Mouse (Mus musculus) lung, postnatal 0 days (tissue): Measurements from ENCODE around the gene Usp30. TPM values are rescaled to one million over a fixed set of nuclear protein-coding genes. Genes with fewer than 3 reads are reported as not detected.
A peak's percentile ranks its signal among the peaks of the same experiment; 100 is the strongest.

ENCODE experiments used
- ATAC-seq: fragments of 200-750 bp; cut with Nextera tagmentation; 2 replicates; pipeline ENCODE4 v1.8.0; 2017; ENCODE audit warnings: moderate library complexity
- DNase-seq: peaks from one replicate; pipeline ENCODE4 v3.0.0-alpha.2; 2016; ENCODE audit warnings: low spot score
- H3K27ac ChIP-seq: fragments of 300-500 bp; sonication (generic); 2 replicates; pipeline ENCODE4 v1.5.1; 2014; ENCODE audit warnings: antibody characterized with exemption, mild to moderate bottlenecking, low read length, mixed read lengths
- H3K27me3 ChIP-seq: fragments of 300-500 bp; sonication (generic); replicated peaks from 2 replicates; pipeline ENCODE4 v1.6.1; 2014; ENCODE audit warnings: low read length, mixed read lengths; ENCODE audit not compliant: insufficient read depth
- H3K36me3 ChIP-seq: fragments of 300-500 bp; sonication (generic); 2 replicates; pipeline ENCODE4 v1.6.1; 2014; ENCODE audit warnings: low read length, mixed read lengths; ENCODE audit not compliant: insufficient read depth
- H3K4me1 ChIP-seq: fragments of 300-500 bp; sonication (generic); 2 replicates; pipeline ENCODE4 v1.6.1; 2014; ENCODE audit warnings: antibody characterized with exemption, low read depth, low read length, mixed read lengths; ENCODE audit not compliant: insufficient read depth
- H3K4me2 ChIP-seq: fragments of 300-500 bp; sonication (generic); replicated peaks from 2 replicates; pipeline ENCODE4 v1.6.1; 2014; ENCODE audit warnings: low read depth, mild to moderate bottlenecking, low read length, moderate library complexity, mixed read lengths
- H3K4me3 ChIP-seq: fragments of 300-500 bp; sonication (generic); 2 replicates; pipeline ENCODE4 v1.5.1; 2014; ENCODE audit warnings: low read depth, low read length
- H3K9ac ChIP-seq: fragments of 300-500 bp; sonication (generic); replicated peaks from 2 replicates; pipeline ENCODE4 v1.6.1; 2014; ENCODE audit warnings: low read depth, mild to moderate bottlenecking
- H3K9me3 ChIP-seq: fragments of 300-500 bp; sonication (generic); 2 replicates; pipeline ENCODE4 v1.6.1; 2016; ENCODE audit warnings: low read length, mixed read lengths
- CTCF ChIP-seq: IDR thresholded peaks from 2 replicates; pipeline ENCODE4 v1.5.1; 2016; ENCODE audit warnings: antibody characterized with exemption, mild to moderate bottlenecking
- EP300 ChIP-seq: IDR thresholded peaks from 2 replicates; pipeline ENCODE4 v1.6.1; 2016; ENCODE audit warnings: antibody characterized with exemption, mild to moderate bottlenecking, control low read depth
- WGBS: fragments of 180-500 bp; shearing (Covaris S2); extraction: QIAGEN DNeasy Blood & Tissue Kit; methylation state at CpG from one replicate; pipeline ENCODE4 v1.1.7; 2014; 5-methylcytosine and 5-hydroxymethylcytosine counted together
- polyA plus RNA-seq: library from polyadenylated mRNA; unstranded; fragments of >200 nt; fragmentation: Nextera tagmentation; extraction: Ambion mirVana; gene quantifications from 2 replicates; pipeline ENCODE4 v1.2.1, GENCODE M21; 2015

Usp30 gene
- polyA plus RNA-seq, 1 experiment from 2014 or later, result 8.7 TPM

DNA sequence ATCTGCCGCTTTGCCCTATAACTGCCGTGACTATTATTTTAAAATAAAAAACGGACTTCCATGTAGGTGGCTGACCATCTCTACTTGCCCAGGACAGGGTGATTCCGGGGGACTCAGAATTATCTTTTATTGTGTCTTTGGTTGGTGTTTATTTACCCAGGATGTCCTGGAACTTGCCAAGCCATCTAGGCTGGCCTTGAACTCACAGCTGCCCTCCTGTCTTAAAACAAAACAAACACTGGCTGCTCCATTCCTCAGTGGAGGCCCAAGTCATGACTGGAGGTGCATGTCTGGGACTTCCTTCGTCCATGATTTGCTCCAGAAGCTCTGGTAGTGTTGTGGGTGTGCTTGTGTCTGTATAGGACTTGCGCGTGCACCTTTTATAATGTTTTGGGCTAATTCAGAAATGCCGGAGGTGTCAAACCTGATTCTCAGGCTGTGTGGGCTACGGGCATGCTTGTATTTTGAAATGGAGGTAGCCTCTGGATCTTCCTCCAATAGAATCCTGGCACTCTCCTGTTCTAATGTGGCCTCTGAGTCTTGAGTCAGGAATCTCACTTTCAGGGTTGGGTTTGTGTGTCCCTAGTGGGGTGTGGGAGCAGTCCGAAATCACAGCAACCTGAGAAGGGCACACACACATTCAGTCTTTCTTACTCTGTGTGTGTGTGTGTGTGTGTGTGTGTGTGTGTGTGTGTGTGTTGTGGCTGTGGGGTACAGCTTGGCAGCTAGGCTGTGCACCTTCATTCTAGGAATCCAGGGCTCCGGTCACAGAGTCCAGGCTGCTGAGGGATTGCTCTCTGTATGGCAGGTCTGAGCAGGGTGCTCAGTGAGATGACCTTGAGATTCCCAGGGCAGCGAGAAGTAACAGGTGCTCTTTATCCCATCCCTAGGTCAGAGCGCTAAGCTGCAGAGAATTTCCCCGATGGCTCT lies 82.0 kb downstream of the Usp30 start:
- ATAC-seq (no peak), DNase-seq (no peak)
- Histone ChIP-seq H3K4me3 (no peak overlapping the region), H3K4me2 (no peak overlapping the region), H3K27ac (no peak overlapping the region), H3K36me3 (no peaks in the 10 kb centered on the region), H3K4me1 (no peaks in the 10 kb centered on the region), H3K27me3 (no peaks in the 10 kb centered on the region), H3K9ac (no peak overlapping the region), H3K9me3 (no peaks in the 10 kb centered on the region)
- 77% methylated on average over 14 of the region's 14 CpGs for WGBS
- TF ChIP-seq CTCF (no peak), EP300 (no peak)

- no peaks in the 10 kb centered on the region for H3K27me3 ChIP-seq
- H3K9me3 ChIP-seq, result no peaks in the 10 kb centered on the region
- no peak overlapping the region for H3K4me2 ChIP-seq
- no peaks in the 10 kb centered on the region for H3K4me1 ChIP-seq
- no peak for DNase-seq
- 78% methylated on average over 12 of the region's 12 CpGs for WGBS
- H3K36me3 ChIP-seq, result no peaks in the 10 kb centered on the region
- H3K4me3 ChIP-seq, result no peak overlapping the region
- ATAC-seq, result no peak
- H3K27ac ChIP-seq, result no peak overlapping the region
- no peak for TF ChIP-seq CTCF
- TF ChIP-seq EP300, result no peak
- H3K9ac ChIP-seq, result no peak overlapping the region
Measured at GRCm38 (mm10) chr5:114152359-114153092, 87.3 kb downstream of the Usp30 start.

DNA sequence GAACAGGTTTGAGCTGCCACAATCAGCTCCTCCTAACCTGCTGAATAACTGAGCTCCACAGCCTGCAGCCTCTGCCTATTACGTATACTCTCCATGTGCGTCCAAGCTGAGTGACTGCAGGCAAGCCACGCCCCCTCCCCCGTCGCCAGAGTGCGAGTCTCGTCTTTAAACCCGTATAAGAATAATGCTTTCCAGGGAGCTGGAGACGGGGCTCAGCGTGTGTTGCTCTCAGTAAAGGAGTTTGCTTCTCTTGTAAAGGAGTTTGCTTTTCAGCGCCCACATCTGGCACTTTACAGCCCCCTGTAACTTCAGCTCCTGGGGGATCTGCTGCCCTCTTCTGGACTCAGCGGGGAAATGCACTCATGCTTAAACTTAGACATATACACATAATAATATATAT lies 88.2 kb downstream of the Usp30 start:
- ATAC-seq (0 out of 2 replicates have a peak, but pooled peaks have one; percentile 11), DNase-seq (peak; percentile 45)
- H3K4me3 ChIP-seq, result no peak overlapping the region
- no peaks in the 10 kb centered on the region for H3K4me1 ChIP-seq
- WGBS, result 14% methylated on average over 12 of the region's 12 CpGs
- TF ChIP-seq CTCF (peak; percentile 61), EP300 (no peak)
- no peak overlapping the region for H3K27ac ChIP-seq
- H3K27me3 ChIP-seq, result no peaks in the 10 kb centered on the region
- no peak overlapping the region for H3K4me2 ChIP-seq
- no peak overlapping the region for H3K9ac ChIP-seq
- H3K36me3 ChIP-seq, result no peaks in the 10 kb centered on the region
- no peaks in the 10 kb centered on the region for H3K9me3 ChIP-seq

DNA sequence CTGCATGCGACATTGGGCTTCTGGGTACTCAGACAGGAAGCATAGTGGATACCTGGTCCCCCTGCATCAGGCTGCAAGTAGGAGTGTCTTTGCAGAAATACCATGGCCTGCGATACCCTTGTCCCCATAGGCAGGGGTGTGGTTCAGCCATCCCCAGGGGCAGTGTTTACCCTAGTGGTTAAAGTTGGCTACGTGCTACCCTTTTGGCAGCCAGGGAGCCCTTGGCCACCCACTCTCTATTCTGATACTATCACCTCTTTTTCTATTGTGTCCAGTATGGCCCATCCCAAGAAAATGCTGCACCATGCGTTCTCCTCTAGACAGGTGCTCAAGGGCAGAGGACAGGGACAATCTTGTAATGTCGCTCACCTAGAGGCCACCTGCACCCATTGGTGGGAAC lies 89.5 kb downstream of the Usp30 start:
- peak; percentile 10; the same call in 1 of the 2 replicates for ATAC-seq
- WGBS, result 51% methylated on average over 5 of the region's 5 CpGs
- no peak overlapping the region for H3K4me3 ChIP-seq
- H3K27me3 ChIP-seq, result no peaks in the 10 kb centered on the region
- H3K36me3 ChIP-seq, result no peaks in the 10 kb centered on the region
- no peak for DNase-seq
- H3K9ac ChIP-seq, result no peak overlapping the region
- no peak overlapping the region for H3K27ac ChIP-seq
- H3K4me2 ChIP-seq, result no peak overlapping the region
- TF ChIP-seq CTCF, result no peak
- TF ChIP-seq EP300, result no peak
- H3K4me1 ChIP-seq, result no peaks in the 10 kb centered on the region
- no peaks in the 10 kb centered on the region for H3K9me3 ChIP-seq

GRCm38 (mm10) chr5:114155168-114155933 lies 90.1 kb downstream of the Usp30 start:
- H3K27ac ChIP-seq, result no peak overlapping the region
- ATAC-seq, result peak; percentile 88

DNA sequence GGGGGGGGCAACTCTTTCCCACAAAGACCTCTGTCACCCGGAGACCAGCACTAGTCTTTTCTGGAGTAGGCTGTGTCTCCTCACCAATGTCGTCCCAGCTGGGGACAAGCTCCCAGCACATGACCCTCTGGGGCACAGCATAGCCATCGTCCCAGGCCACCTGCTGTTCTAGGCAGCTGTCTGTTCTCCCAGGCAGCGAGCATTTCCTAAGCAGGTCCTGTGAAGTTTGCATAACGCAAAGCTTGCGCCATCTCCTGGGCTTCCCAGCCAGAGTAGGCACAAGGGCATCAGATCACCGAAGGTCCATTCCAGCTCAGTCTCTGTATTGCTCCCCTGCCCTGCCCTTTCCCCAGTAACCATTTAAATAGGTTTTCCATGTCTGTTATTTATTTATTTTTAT lies 92.0 kb downstream of the Usp30 start:
- Histone ChIP-seq H3K9me3 (no peaks in the 10 kb centered on the region), H3K4me3 (no peak overlapping the region), H3K27me3 (no peaks in the 10 kb centered on the region), H3K9ac (no peak overlapping the region), H3K27ac (no peak overlapping the region), H3K36me3 (no peaks in the 10 kb centered on the region), H3K4me1 (no peaks in the 10 kb centered on the region), H3K4me2 (no peak overlapping the region)
- TF ChIP-seq EP300 (no peak), CTCF (no peak)
- 48% methylated on average over 7 of the region's 7 CpGs for WGBS
- ATAC-seq, result no peak
- DNase-seq, result no peak

More at GRCm38 (mm10) chr5:114155168-114155933, 90.1 kb downstream of the Usp30 start:
- no peaks in the 10 kb centered on the region for H3K36me3 ChIP-seq
- H3K9ac ChIP-seq, result no peak overlapping the region
- no peaks in the 10 kb centered on the region for H3K9me3 ChIP-seq
- H3K27me3 ChIP-seq, result no peaks in the 10 kb centered on the region
- DNase-seq, result peak; percentile 70
- WGBS, result 32% methylated on average over 9 of the region's 9 CpGs
- H3K4me3 ChIP-seq, result no peak overlapping the region
- no peaks in the 10 kb centered on the region for H3K4me1 ChIP-seq
- H3K4me2 ChIP-seq, result no peak overlapping the region
- TF ChIP-seq CTCF (no peak), EP300 (no peak)
